Mouse (Mus musculus): Measurements from ENCODE around the gene Rapgef4. TPM values are rescaled to one million over a fixed set of nuclear protein-coding genes. Genes with fewer than 3 reads are reported as not detected.

Gene Rapgef4
- polyA plus RNA-seq, 1 experiment from 2014 or later = 4.8 TPM

GRCm38 (mm10) chr2:72092046-72092445 lies 111.0 kb downstream of the Rapgef4 start:
- no peaks in the 10 kb centered on the region for H3K9me3 ChIP-seq
- H3K4me1 ChIP-seq = peaks cover 6% of the 10 kb centered on the region; the same call in 1 of the 2 replicates
- 64% methylated on average over 3 of the region's 3 CpGs for WGBS
- no peak overlapping the region for H3K9ac ChIP-seq (replicated peaks)
- H3K27me3 ChIP-seq = no peaks in the 10 kb centered on the region
- H3K4me3 ChIP-seq = no peak overlapping the region
- 0 out of 2 replicates have a peak overlapping the region, but pooled peaks have one; percentile 22 for H3K27ac ChIP-seq (replicated peaks)
- ATAC-seq (ENCODE audit: low FRiP score, low read depth) = no peak
- H3K4me2 ChIP-seq (replicated peaks) = no peak overlapping the region
- no peaks in the 10 kb centered on the region for H3K36me3 ChIP-seq

GRCm38 (mm10) chr2:72093402-72094037 lies 112.5 kb downstream of the Rapgef4 start:
- Histone ChIP-seq H3K4me1 (peaks cover 6% of the 10 kb centered on the region; the same call in 1 of the 2 replicates), H3K4me2 (replicated peaks) (no peak overlapping the region), H3K36me3 (no peaks in the 10 kb centered on the region), H3K27me3 (no peaks in the 10 kb centered on the region), H3K9me3 (no peaks in the 10 kb centered on the region), H3K27ac (replicated peaks) (no peak overlapping the region), H3K4me3 (no peak overlapping the region), H3K9ac (replicated peaks) (no peak overlapping the region)
- no peak for ATAC-seq (ENCODE audit: low FRiP score, low read depth)
- 70% methylated on average over 20 of the region's 20 CpGs for WGBS

- Histone ChIP-seq H3K4me1 (peaks cover 6% of the 10 kb centered on the region; the same call in 1 of the 2 replicates), H3K27ac (replicated peaks) (no peak overlapping the region), H3K4me3 (no peak overlapping the region), H3K4me2 (replicated peaks) (no peak overlapping the region), H3K9ac (replicated peaks) (no peak overlapping the region), H3K36me3 (no peaks in the 10 kb centered on the region), H3K27me3 (no peaks in the 10 kb centered on the region), H3K9me3 (no peaks in the 10 kb centered on the region)
- 94% methylated on average over 8 of the region's 8 CpGs for whole genome bisulfite sequencing
- ATAC-seq (ENCODE audit: low FRiP score, low read depth) = no peak
Observed at GRCm38 (mm10) chr2:72094038-72094437, 113.0 kb downstream of the Rapgef4 start.

- Histone ChIP-seq H3K36me3 (no peaks in the 10 kb centered on the region), H3K9me3 (no peaks in the 10 kb centered on the region), H3K27me3 (no peaks in the 10 kb centered on the region), H3K4me1 (peaks cover 6% of the 10 kb centered on the region; the same call in 1 of the 2 replicates), H3K4me3 (no peak overlapping the region), H3K4me2 (replicated peaks) (no peak overlapping the region), H3K27ac (replicated peaks) (no peak overlapping the region), H3K9ac (replicated peaks) (no peak overlapping the region)
- 87% methylated on average over 7 of the region's 7 CpGs for WGBS
- ATAC-seq (ENCODE audit: low FRiP score, low read depth) = no peak
Observed at GRCm38 (mm10) chr2:72094446-72094845, 113.4 kb downstream of the Rapgef4 start.

- ATAC-seq (ENCODE audit: low FRiP score, low read depth) = no peak
- Histone ChIP-seq H3K4me2 (replicated peaks) (no peak overlapping the region), H3K9ac (replicated peaks) (no peak overlapping the region), H3K27me3 (no peaks in the 10 kb centered on the region), H3K36me3 (no peaks in the 10 kb centered on the region), H3K9me3 (no peaks in the 10 kb centered on the region), H3K27ac (replicated peaks) (no peak overlapping the region), H3K4me1 (peaks cover 6% of the 10 kb centered on the region; the same call in 1 of the 2 replicates), H3K4me3 (no peak overlapping the region)
- 65% methylated on average over 6 of the region's 6 CpGs for WGBS
Observed at GRCm38 (mm10) chr2:72095002-72095401, 114.0 kb downstream of the Rapgef4 start.

GRCm38 (mm10) chr2:72096345-72096744 lies 115.3 kb downstream of the Rapgef4 start:
- ATAC-seq (ENCODE audit: low FRiP score, low read depth) = no peak
- no peak overlapping the region for H3K9ac ChIP-seq (replicated peaks)
- no peaks in the 10 kb centered on the region for H3K9me3 ChIP-seq
- 41% methylated on average over 3 of the region's 3 CpGs for WGBS
- H3K36me3 ChIP-seq = no peaks in the 10 kb centered on the region
- no peak overlapping the region for H3K27ac ChIP-seq (replicated peaks)
- H3K4me1 ChIP-seq = peaks cover 6% of the 10 kb centered on the region; the same call in 1 of the 2 replicates
- H3K4me2 ChIP-seq (replicated peaks) = no peak overlapping the region
- no peak overlapping the region for H3K4me3 ChIP-seq
- no peaks in the 10 kb centered on the region for H3K27me3 ChIP-seq

- Histone ChIP-seq H3K4me1 (no peaks in the 10 kb centered on the region), H3K27ac (replicated peaks) (no peak overlapping the region), H3K27me3 (no peaks in the 10 kb centered on the region), H3K4me3 (no peak overlapping the region), H3K9ac (replicated peaks) (no peak overlapping the region), H3K4me2 (replicated peaks) (no peak overlapping the region), H3K9me3 (no peaks in the 10 kb centered on the region), H3K36me3 (no peaks in the 10 kb centered on the region)
- ATAC-seq (ENCODE audit: low FRiP score, low read depth) = no peak
- 91% methylated on average over 8 of the region's 8 CpGs for WGBS
Observed at GRCm38 (mm10) chr2:72098366-72098765, 117.3 kb downstream of the Rapgef4 start.

GRCm38 (mm10) chr2:72104604-72105003 lies 123.6 kb downstream of the Rapgef4 start:
- no peak for ATAC-seq (ENCODE audit: low FRiP score, low read depth)
- no peak overlapping the region for H3K27ac ChIP-seq (replicated peaks)
- H3K27me3 ChIP-seq = no peaks in the 10 kb centered on the region
- H3K4me1 ChIP-seq = peaks cover 19% of the 10 kb centered on the region
- WGBS = 84% methylated on average over 8 of the region's 8 CpGs
- H3K36me3 ChIP-seq = no peaks in the 10 kb centered on the region
- H3K9me3 ChIP-seq = no peaks in the 10 kb centered on the region
- H3K4me2 ChIP-seq (replicated peaks) = no peak overlapping the region
- H3K9ac ChIP-seq (replicated peaks) = no peak overlapping the region
- H3K4me3 ChIP-seq = no peak overlapping the region

GRCm38 (mm10) chr2:72107525-72108180 lies 126.6 kb downstream of the Rapgef4 start:
- WGBS = 63% methylated on average over 12 of the region's 12 CpGs

GRCm38 (mm10) chr2:72108448-72109312 lies 127.6 kb downstream of the Rapgef4 start:
- H3K27me3 ChIP-seq = no peaks in the 10 kb centered on the region
- H3K9ac ChIP-seq (replicated peaks) = no peak overlapping the region
- ATAC-seq (ENCODE audit: low FRiP score, low read depth) = no peak
- H3K27ac ChIP-seq (replicated peaks) = no peak overlapping the region
- H3K4me2 ChIP-seq (replicated peaks) = no peak overlapping the region
- H3K9me3 ChIP-seq = no peaks in the 10 kb centered on the region
- peaks cover 19% of the 10 kb centered on the region for H3K4me1 ChIP-seq
- no peaks in the 10 kb centered on the region for H3K36me3 ChIP-seq
- no peak overlapping the region for H3K4me3 ChIP-seq
- WGBS = 69% methylated on average over 4 of the region's 4 CpGs

More at GRCm38 (mm10) chr2:72107525-72108180, 126.6 kb downstream of the Rapgef4 start:
- Histone ChIP-seq H3K4me3 (no peak overlapping the region), H3K36me3 (no peaks in the 10 kb centered on the region), H3K27me3 (no peaks in the 10 kb centered on the region), H3K9ac (replicated peaks) (no peak overlapping the region), H3K9me3 (no peaks in the 10 kb centered on the region), H3K4me2 (replicated peaks) (no peak overlapping the region), H3K27ac (replicated peaks) (peak overlapping the region; percentile 15; the same call in 1 of the 2 replicates), H3K4me1 (peaks cover 19% of the 10 kb centered on the region)
- no peak for ATAC-seq (ENCODE audit: low FRiP score, low read depth)

- Histone ChIP-seq H3K27ac (replicated peaks) (no peak overlapping the region), H3K4me1 (peaks cover 19% of the 10 kb centered on the region), H3K36me3 (no peaks in the 10 kb centered on the region), H3K4me2 (replicated peaks) (no peak overlapping the region), H3K9ac (replicated peaks) (no peak overlapping the region), H3K27me3 (no peaks in the 10 kb centered on the region), H3K4me3 (no peak overlapping the region), H3K9me3 (no peaks in the 10 kb centered on the region)
- WGBS = 86% methylated on average over 5 of the region's 5 CpGs
- ATAC-seq (ENCODE audit: low FRiP score, low read depth) = no peak
Observed at GRCm38 (mm10) chr2:72110404-72110803, 129.4 kb downstream of the Rapgef4 start.

- H3K27ac ChIP-seq (replicated peaks) = no peak overlapping the region
- 82% methylated on average over 5 of the region's 5 CpGs for WGBS
- no peak overlapping the region for H3K4me2 ChIP-seq (replicated peaks)
- no peaks in the 10 kb centered on the region for H3K27me3 ChIP-seq
- no peaks in the 10 kb centered on the region for H3K36me3 ChIP-seq
- no peak overlapping the region for H3K4me3 ChIP-seq
- peaks cover 5% of the 10 kb centered on the region for H3K4me1 ChIP-seq
- H3K9ac ChIP-seq (replicated peaks) = no peak overlapping the region
- no peak for ATAC-seq (ENCODE audit: low FRiP score, low read depth)
- H3K9me3 ChIP-seq = no peaks in the 10 kb centered on the region
Observed at GRCm38 (mm10) chr2:72113716-72114115, 132.7 kb downstream of the Rapgef4 start.

All from midbrain, embryonic 12.5 days (tissue).